Mouse (Mus musculus): ENCODE data around the gene Ankrd36. TPM values are rescaled to one million over a fixed set of nuclear protein-coding genes. Genes with fewer than 3 reads are reported as not detected.

Ankrd36 gene
- not detected for total RNA-seq (2023)

GRCm38 (mm10) chr11:5569474-5569873 is at the start of gene Ankrd36:
Ankrd36 (plus strand) TSS chr11:5569684.

GRCm38 (mm10) chr11:5520412-5521265 is 48.8 kb upstream of the Ankrd36 start, which contains the start of gene Xbp1:
Xbp1 (plus strand) TSS chr11:5520659.

DNA sequence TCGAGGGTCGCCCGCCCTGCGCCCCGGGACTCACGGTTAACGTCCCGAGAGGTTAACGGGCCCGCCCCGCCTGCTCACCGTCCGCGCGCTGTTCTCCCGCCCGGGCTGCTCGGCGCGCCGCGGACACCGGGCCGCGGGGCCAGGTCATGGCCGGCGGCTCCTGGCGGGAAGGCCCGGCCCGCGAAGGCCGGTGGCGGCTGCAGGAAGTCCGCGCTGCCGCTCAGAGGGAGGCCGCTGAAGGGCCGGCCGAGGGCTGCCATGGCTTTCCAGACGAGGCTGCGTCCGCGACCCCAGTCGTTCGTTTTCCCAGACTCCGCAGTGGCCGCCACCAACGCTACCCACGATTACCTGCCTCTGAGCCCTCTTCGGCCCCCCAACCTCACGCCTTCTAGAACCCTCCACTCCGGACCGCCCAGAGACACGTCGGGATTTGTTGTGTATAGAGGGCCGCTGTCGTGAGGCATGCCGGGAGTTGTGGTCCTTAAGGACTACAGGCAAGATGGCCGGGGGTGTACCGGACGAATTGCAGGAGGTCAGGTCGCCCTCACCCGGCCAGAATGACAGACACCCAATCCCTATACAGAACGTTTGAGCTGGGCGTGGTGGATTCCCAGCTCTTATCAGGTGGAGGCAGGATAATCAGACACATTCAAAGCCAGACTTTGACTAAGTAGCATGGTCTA is 27.5 kb upstream of the Ankrd36 start, which contains the start of gene Ccdc117:
Ccdc117 (minus strand) TSS at position 389 of the 683 bp plus-strand sequence.

GRCm38 (mm10) chr11:5715630-5716105 is 146.2 kb downstream of the Ankrd36 start, which contains the start of gene Mrps24:
Mrps24 (minus strand) TSS chr11:5715680.

Other genes starting within 250 kb of the Ankrd36 start
- 69.9 TPM for gene Znrf3, start 124.8 kb upstream of the Ankrd36 start, total RNA-seq (2023)
- 108 TPM for gene Xbp1, start 49.0 kb upstream of the Ankrd36 start, total RNA-seq (2023)
- 51.4 TPM for gene Ccdc117, start 27.5 kb upstream of the Ankrd36 start, total RNA-seq (2023)
- gene Mrps24, start 146.0 kb downstream of the Ankrd36 start, total RNA-seq (2023): 56.9 TPM
- 29.8 TPM for gene Urgcp, start 192.7 kb downstream of the Ankrd36 start, total RNA-seq (2023)
- 118 TPM for gene Dbnl, start 218.8 kb downstream of the Ankrd36 start, total RNA-seq (2023)
- not detected for gene Pgam2, start 234.0 kb downstream of the Ankrd36 start, total RNA-seq (2023)

All from CD8-positive naive resting alpha-beta T cell, adult 57 days (primary cell).